Mouse (Mus musculus): ENCODE measurements around the gene Vwa1.

DNA sequence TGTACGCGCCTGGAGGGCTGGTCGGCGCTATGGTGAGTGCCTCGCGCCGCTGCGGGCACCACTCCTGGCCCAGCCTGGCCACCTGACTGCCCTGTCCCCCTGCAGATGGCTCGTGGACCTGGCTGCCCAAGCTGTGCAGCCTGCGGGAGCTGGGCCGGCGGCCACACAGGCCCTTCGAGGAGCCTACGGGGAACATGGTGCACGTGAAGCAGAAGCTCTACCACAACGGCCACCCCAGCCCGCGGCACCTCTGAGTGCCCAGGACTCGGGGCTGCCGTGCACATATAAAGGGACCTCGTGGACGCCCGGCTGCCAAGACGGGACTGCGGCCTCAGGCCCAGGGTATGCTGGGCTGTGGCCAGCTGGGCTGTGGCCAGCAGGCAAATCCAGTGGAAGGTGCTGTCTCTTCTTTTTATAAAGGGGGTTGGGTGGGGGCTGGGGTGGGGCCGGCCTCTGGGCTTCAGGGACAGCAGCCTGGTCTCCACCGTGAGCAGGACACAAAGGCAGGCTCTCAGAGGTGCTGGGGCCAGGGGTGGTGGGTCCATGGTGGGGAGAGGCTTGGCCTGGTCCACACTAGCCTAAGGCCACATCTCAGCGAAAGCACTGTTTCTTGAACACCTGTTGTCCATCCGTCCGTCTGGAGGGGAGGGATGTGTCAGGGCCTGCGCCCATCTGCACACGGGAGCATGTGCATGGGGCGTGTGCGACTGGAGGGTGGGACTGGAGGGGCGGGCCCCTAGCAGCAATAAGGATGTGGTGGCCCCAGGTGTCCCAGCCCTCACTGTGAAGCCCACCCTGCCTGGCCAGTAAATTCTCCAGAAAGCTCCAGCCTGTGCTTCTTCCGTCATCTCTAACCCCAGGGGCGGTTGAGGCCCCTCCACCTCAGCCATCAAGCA lies 34.5 kb downstream of the Vwa1 start:
- no peak for TF ChIP-seq EP300 (IDR thresholded peaks at IDR 0.05; ENCODE audit: low read depth)
- TF ChIP-seq CTCF (IDR thresholded peaks at IDR 0.05; ENCODE audit: low read depth), result no peak

Data from liver, postnatal 0 days (tissue).